ENCODE assay signal across 8 mouse cellular contexts in the genomic region with DNA sequence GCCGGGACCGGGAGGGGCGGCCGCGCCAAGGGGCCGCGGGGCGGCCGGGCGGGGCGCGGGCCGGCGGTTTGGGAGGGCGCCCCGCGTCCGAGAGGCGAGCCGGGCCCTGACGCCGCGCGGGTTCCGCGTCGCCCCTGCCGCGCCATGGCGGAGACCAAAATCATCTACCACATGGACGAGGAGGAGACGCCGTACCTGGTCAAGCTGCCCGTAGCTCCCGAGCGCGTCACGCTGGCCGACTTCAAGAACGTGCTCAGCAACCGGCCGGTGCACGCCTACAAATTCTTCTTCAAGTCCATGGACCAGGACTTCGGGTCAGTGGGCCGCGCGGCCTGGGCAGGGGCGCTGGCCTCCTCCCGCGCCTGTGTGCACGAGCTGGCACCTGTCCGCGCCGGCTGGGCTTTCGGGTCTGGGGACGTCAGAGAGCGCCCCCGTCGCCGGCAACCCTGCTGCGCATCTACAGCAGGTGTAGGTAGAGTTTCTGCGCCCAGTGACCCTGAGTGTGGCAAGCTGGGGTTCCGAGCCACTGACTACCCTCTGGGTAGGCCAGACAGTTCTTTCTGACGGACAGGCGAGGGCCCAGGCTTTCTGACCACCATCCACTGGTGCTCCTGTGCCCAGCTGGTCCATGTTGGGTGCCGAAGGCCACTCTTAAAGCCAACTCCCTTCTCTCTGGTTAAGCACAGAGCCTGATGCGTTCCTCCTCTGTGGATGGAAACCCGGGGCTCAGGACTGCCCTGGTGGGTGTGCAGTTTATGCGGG. TPM values are rescaled to one million over a fixed set of nuclear protein-coding genes. Genes with fewer than 3 reads are reported as not detected.
DNase-seq lines count a peak whose midpoint lies in the region; ATAC-seq and TF ChIP-seq lines count a peak whose summit lies in the region.

No protein-coding gene starts in this region.

- H3K9me3 ChIP-seq in neural tube, embryonic 15.5 days (replicated peaks): no peaks in the 10 kb centered on the region

- no peaks in the 10 kb centered on the region for H3K36me3 ChIP-seq in neural tube, embryonic 15.5 days

- H3K27ac ChIP-seq in neural tube, embryonic 15.5 days (replicated peaks): peak overlapping the region; percentile 88

- peak overlapping the region; percentile 82 for H3K4me2 ChIP-seq in neural tube, embryonic 15.5 days

- H3K27me3 ChIP-seq in neural tube, embryonic 15.5 days (replicated peaks): no peaks in the 10 kb centered on the region

- peak overlapping the region; percentile 83 for H3K4me3 ChIP-seq in lung, adult 2 months (replicated peaks; ENCODE audit: extremely low read depth, low read depth, low read length)
- H3K4me3 ChIP-seq in neural tube, embryonic 15.5 days (replicated peaks): peak overlapping the region; percentile 90

- peak; percentile 45 to 55 for DNase-seq in heart, adult 18-20 months
- DNase-seq in heart, postnatal 25 days (ENCODE audit: low spot score): no peak
- DNase-seq in cerebellum, adult 9-11 months: peak; percentile 77
- peak; percentile 37 to 60 for DNase-seq in gastrocnemius, adult 8-10 months (ENCODE audit: low spot score in 2 of 2)
- peak; percentile 73 for DNase-seq in kidney, adult 11 months
- DNase-seq in lung, adult 2 months: peak; percentile 56
- DNase-seq in ovary, postnatal 10 days (ENCODE audit: low spot score): no peak

- TF ChIP-seq POLR2A in lung, adult 2 months (IDR thresholded peaks at IDR 0.05; ENCODE audit: borderline replicate concordance, extremely low read depth, low read depth, low read length): no peak

- WGBS in lung, adult 2 months: 1% methylated on average over 68 of the region's 69 CpGs
- 1% methylated on average over 64 of the region's 69 CpGs for WGBS in neural tube, embryonic 15.5 days

- intact Hi-C loops in heart, postnatal 25 days (cut with DNase I): loop anchor here (1.0 to 5.0 kb wide), 3 partner anchors 21 to 95 kb away; a partner anchor contains a TSS

- H3K9ac ChIP-seq in neural tube, embryonic 15.5 days (replicated peaks): peak overlapping the region; percentile 98

- TF ChIP-seq CTCF in lung, adult 2 months (IDR thresholded peaks at IDR 0.05; ENCODE audit: insufficient read depth, low read length): no peak

- peaks cover 19% of the 10 kb centered on the region for H3K4me1 ChIP-seq in lung, adult 2 months (ENCODE audit: control insufficient read depth, insufficient read depth, low read length)
- peaks cover 54% of the 10 kb centered on the region for H3K4me1 ChIP-seq in neural tube, embryonic 15.5 days

- ATAC-seq in neural tube, embryonic 15.5 days (ENCODE audit: low FRiP score): peak; percentile 42

RNA-seq across cellular contexts. Expression of a gene that starts 0.6 kb away (rescaled TPM):
- total RNA-seq in heart, adult 18-20 months (2021): 10 to 100 TPM; 45.0 to 51.5 TPM
- 10 to 100 TPM; 43.3 to 44.3 TPM for total RNA-seq in heart, postnatal 25 days (2021)
- total RNA-seq in gastrocnemius, adult 8-10 months (2022): 100 to 1,000 TPM; 117 to 124 (median 120) TPM
- 128 and 159 TPM in 2 replicates for polyA plus RNA-seq in lung, adult 2 months (2012; rRNA removed)
- 11.5 and 28.6 TPM in 2 replicates for polyA plus RNA-seq in neural tube, embryonic 15.5 days (2015; fragmentation: Nextera tagmentation; extraction: Ambion mirVana)

RNA-seq across cellular contexts. Expression of a gene that starts 8.3 kb away (rescaled TPM):
- 10 to 100 TPM; 22.0 to 26.6 TPM for total RNA-seq in heart, adult 18-20 months (2021)
- 10 to 100 TPM; 30.5 to 33.0 TPM for total RNA-seq in heart, postnatal 25 days (2021)
- 10 to 100 TPM; 16.5 to 34.5 (median 24.9) TPM for total RNA-seq in gastrocnemius, adult 8-10 months (2022)
- 994 and 1,263 TPM in 2 replicates for polyA plus RNA-seq in lung, adult 2 months (2012; rRNA removed)
- 28.3 and 35.4 TPM in 2 replicates for polyA plus RNA-seq in neural tube, embryonic 15.5 days (2015; fragmentation: Nextera tagmentation; extraction: Ambion mirVana)

RNA-seq across cellular contexts. Expression of a gene that starts 15.4 kb away (rescaled TPM):
- total RNA-seq in heart, adult 18-20 months (2021): under 1 TPM; 0.22 to 0.23 TPM
- under 1 TPM; 0.14 to 0.26 TPM for total RNA-seq in heart, postnatal 25 days (2021)
- under 1 TPM in 2 of 4 experiments, not detected in 2; 0.11 to 0.12 TPM for total RNA-seq in gastrocnemius, adult 8-10 months (2022)
- 1.6 TPM in 2 replicates for polyA plus RNA-seq in lung, adult 2 months (2012; rRNA removed)
- 0.36 and 0.46 TPM in 2 replicates for polyA plus RNA-seq in neural tube, embryonic 15.5 days (2015; fragmentation: Nextera tagmentation; extraction: Ambion mirVana)

RNA-seq across cellular contexts. Expression of a gene that starts 16.7 kb away (rescaled TPM):
- 100 to 1,000 TPM; 106 to 108 TPM for total RNA-seq in heart, adult 18-20 months (2021)
- total RNA-seq in heart, postnatal 25 days (2021): 100 to 1,000 TPM; 108 to 109 TPM
- total RNA-seq in gastrocnemius, adult 8-10 months (2022): 10 to 100 TPM; 73.1 to 83.9 (median 79.0) TPM
- 120 and 151 TPM in 2 replicates for polyA plus RNA-seq in lung, adult 2 months (2012; rRNA removed)
- 147 and 152 TPM in 2 replicates for polyA plus RNA-seq in neural tube, embryonic 15.5 days (2015; fragmentation: Nextera tagmentation; extraction: Ambion mirVana)

RNA-seq across cellular contexts. Expression of a gene that starts 21.5 kb away (rescaled TPM):
- total RNA-seq in heart, adult 18-20 months (2021): 1 to 10 TPM; 6.2 to 8.0 TPM
- 10 to 100 TPM in 1 of 2 experiments, 1 to 10 TPM in 1; 8.1 to 10.5 TPM for total RNA-seq in heart, postnatal 25 days (2021)
- total RNA-seq in gastrocnemius, adult 8-10 months (2022): 10 to 100 TPM; 11.0 to 18.7 (median 16.1) TPM
- polyA plus RNA-seq in lung, adult 2 months (2012; rRNA removed): 30.3 and 33.3 TPM in 2 replicates
- polyA plus RNA-seq in neural tube, embryonic 15.5 days (2015; fragmentation: Nextera tagmentation; extraction: Ambion mirVana): 28.0 and 29.0 TPM in 2 replicates

Comparison
In these comparisons a context has a peak if more than half of its experiments do, and no peak if none do; other contexts are left out.
1. DNase-seq: peak in heart, adult 18-20 months (2 of 2), cerebellum, adult 9-11 months (single experiment), gastrocnemius, adult 8-10 months (2 of 2), kidney, adult 11 months (single experiment) and lung, adult 2 months (single experiment); none in heart, postnatal 25 days (single experiment) and ovary, postnatal 10 days (single experiment).